Mouse (Mus musculus) megakaryocyte, embryonic 14.5 days (primary cell): ENCODE results near the gene Slc7a4. TPM values are rescaled to one million over a fixed set of nuclear protein-coding genes. Genes with fewer than 3 reads are reported as not detected.

ENCODE experiments used
- H3K27me3 ChIP-seq: replicated peaks from 2 replicates; pipeline ENCODE3; 2012; ENCODE audit warnings: inconsistent platforms
- H3K36me3 ChIP-seq: replicated peaks from 2 replicates; pipeline ENCODE3; 2012; ENCODE audit warnings: low read length, inconsistent platforms, mixed read lengths
- H3K4me1 ChIP-seq: 2 replicates; pipeline ENCODE4 v1.6.1; 2012; ENCODE audit warnings: inconsistent platforms
- H3K4me3 ChIP-seq: replicated peaks from 2 replicates; pipeline ENCODE3; 2012; ENCODE audit warnings: moderate library complexity, mild to moderate bottlenecking, inconsistent platforms
- H3K9me3 ChIP-seq: 2 replicates; pipeline ENCODE4 v1.6.1; 2012; ENCODE audit warnings: inconsistent platforms
- FLI1 ChIP-seq: IDR thresholded peaks from 2 replicates; pipeline ENCODE4 v1.6.1; 2012; ENCODE audit warnings: low read length, inconsistent platforms, mixed read lengths
- GATA1 ChIP-seq: IDR thresholded peaks from 3 replicates; pipeline ENCODE4 v1.6.1; 2012; ENCODE audit warnings: mixed read lengths, low read length, inconsistent platforms, borderline replicate concordance
- polyA plus RNA-seq: library from polyadenylated mRNA; stranded (reverse); fragments of >175 nt; gene quantifications from 2 replicates; pipeline ENCODE4 v1.2.3, GENCODE M21; 2012; ENCODE audit warnings: low replicate concordance; ENCODE audit not compliant: insufficient read depth

The Slc7a4 gene
- polyA plus RNA-seq, 1 experiment, result 0.32 TPM

GRCm38 (mm10) chr16:17525524-17525923, 57.5 kb downstream of the Slc7a4 start:
- no peak for TF ChIP-seq GATA1
- TF ChIP-seq FLI1, result no peak
- Histone ChIP-seq H3K27me3 (no peaks in the 10 kb centered on the region), H3K9me3 (no peaks in the 10 kb centered on the region), H3K36me3 (peaks cover 87% of the 10 kb centered on the region), H3K4me3 (no peak overlapping the region), H3K4me1 (peaks cover 23% of the 10 kb centered on the region)

- Histone ChIP-seq H3K4me3 (no peak overlapping the region), H3K36me3 (peaks cover 99% of the 10 kb centered on the region), H3K27me3 (no peaks in the 10 kb centered on the region), H3K4me1 (peaks cover 10% of the 10 kb centered on the region), H3K9me3 (no peaks in the 10 kb centered on the region)
- TF ChIP-seq GATA1 (no peak), FLI1 (no peak)
Measured at GRCm38 (mm10) chr16:17524156-17524555, 58.9 kb downstream of the Slc7a4 start.

Other genes starting within 250 kb of the Slc7a4 start
- 6.3 and 6.7 TPM in 2 replicates for gene Snap29, start 177.2 kb downstream of the Slc7a4 start, polyA plus RNA-seq
- 6.0 and 16.7 TPM in 2 replicates for gene Pi4ka, start 176.9 kb downstream of the Slc7a4 start, polyA plus RNA-seq
- gene Crkl, start 131.2 kb downstream of the Slc7a4 start, polyA plus RNA-seq, result 5.4 and 8.8 TPM in 2 replicates
- 0.03 TPM in 1 of 2 replicates, not detected in the other for gene Aifm3, start 93.6 kb downstream of the Slc7a4 start, polyA plus RNA-seq
- gene Lztr1, start 74.5 kb downstream of the Slc7a4 start, polyA plus RNA-seq, result 8.5 and 18.4 TPM in 2 replicates
- gene Thap7, start 52.1 kb downstream of the Slc7a4 start, polyA plus RNA-seq, result 163 and 262 TPM in 2 replicates
- not detected in 2 replicates for gene Lrrc74b, start 22.0 kb downstream of the Slc7a4 start, polyA plus RNA-seq
- gene P2rx6, start 21.3 kb downstream of the Slc7a4 start, polyA plus RNA-seq, result 2.3 TPM in 1 of 2 replicates, not detected in the other
- gene Smpd4, start 36.1 kb upstream of the Slc7a4 start, polyA plus RNA-seq, result 0.83 and 9.1 TPM in 2 replicates
- gene Ccdc74a, start 63.3 kb upstream of the Slc7a4 start, polyA plus RNA-seq, result not detected in 2 replicates
- gene Med15, start 149.7 kb upstream of the Slc7a4 start, polyA plus RNA-seq, result 78.5 and 142 TPM in 2 replicates
- gene Klhl22, start 176.4 kb upstream of the Slc7a4 start, polyA plus RNA-seq, result 0.65 and 4.0 TPM in 2 replicates
- 0.79 and 1.7 TPM in 2 replicates for gene Scarf2, start 214.1 kb upstream of the Slc7a4 start, polyA plus RNA-seq
- gene B830017H08Rik, start 249.9 kb upstream of the Slc7a4 start, polyA plus RNA-seq, result 0.13 TPM in 1 of 2 replicates, not detected in the other